ENCODE assay signal across 35 mouse cellular contexts in genomic region chr3:117050909-117051308, GRCm38 (mm10).
"Had no signal": no experiment of that assay in that cellular context is flagged by ENCODE, and none has a peak within 500 bp of the region (broad histone marks: within the 10 kb centered on the region; RNA-seq: fewer than 3 reads in every experiment).

No protein-coding gene starts in this region.

- H3K9me3 ChIP-seq: heart, embryonic 12.5 days; heart, embryonic 13.5 days; heart, embryonic 15.5 days; hindbrain, embryonic 10.5 days; hindbrain, embryonic 12.5 days; hindbrain, embryonic 13.5 days; hindbrain, embryonic 15.5 days; intestine, embryonic 15.5 days; kidney, embryonic 15.5 days had no signal

- ATAC-seq: hindbrain, embryonic 16.5 days; hindbrain, postnatal 0 days; inflammation-experienced regulatory T-cells, adult 6 months; intestine, embryonic 15.5 days; intestine, embryonic 16.5 days; intestine, postnatal 0 days had no signal

- H3K27me3 ChIP-seq: heart, embryonic 12.5 days; heart, embryonic 13.5 days; heart, embryonic 15.5 days; hindbrain, embryonic 12.5 days; hindbrain, embryonic 13.5 days; hindbrain, embryonic 15.5 days; intestine, embryonic 15.5 days; kidney, embryonic 15.5 days had no signal

- H3K9ac ChIP-seq: heart, embryonic 12.5 days; heart, embryonic 13.5 days; heart, embryonic 15.5 days; hindbrain, embryonic 12.5 days; hindbrain, embryonic 13.5 days; hindbrain, embryonic 14.5 days; hindbrain, embryonic 15.5 days; intestine, embryonic 15.5 days; kidney, embryonic 15.5 days had no signal

- H3K4me2 ChIP-seq: heart, embryonic 11.5 days; heart, embryonic 12.5 days; heart, embryonic 13.5 days; heart, embryonic 15.5 days; hindbrain, embryonic 12.5 days; hindbrain, embryonic 13.5 days; hindbrain, embryonic 14.5 days; hindbrain, embryonic 15.5 days; intestine, embryonic 15.5 days; kidney, embryonic 15.5 days had no signal

- H3K36me3 ChIP-seq: heart, embryonic 12.5 days; heart, embryonic 13.5 days; heart, embryonic 15.5 days; hindbrain, embryonic 10.5 days; hindbrain, embryonic 12.5 days; hindbrain, embryonic 13.5 days; hindbrain, embryonic 15.5 days; intestine, embryonic 15.5 days; kidney, embryonic 15.5 days had no signal

- DNase-seq: heart, postnatal 10 days; heart, postnatal 14 days; heart, postnatal 36 days; heart, postnatal 4 days; kidney, adult 11 months; kidney, adult 18-20 months; kidney, adult 2 months; kidney, adult 8-10 months; kidney, adult 9 months; kidney, postnatal 10 days; kidney, postnatal 14 days; kidney, postnatal 25 days; kidney, postnatal 36 days; kidney, postnatal 4 days; layer of hippocampus, adult 9-11 months; layer of hippocampus, postnatal 36 days had no signal

- H3K27ac ChIP-seq: heart, embryonic 13.5 days; heart, embryonic 15.5 days; hindbrain, embryonic 10.5 days; hindbrain, embryonic 12.5 days; hindbrain, embryonic 13.5 days; hindbrain, embryonic 14.5 days; hindbrain, embryonic 15.5 days; hindbrain, postnatal 0 days; intestine, embryonic 15.5 days; kidney, embryonic 15.5 days; kidney, postnatal 0 days; layer of hippocampus, adult 2 months; left cerebral cortex, adult 2 months had no signal

- H3K4me3 ChIP-seq: heart, embryonic 12.5 days; heart, embryonic 13.5 days; heart, embryonic 15.5 days; hindbrain, embryonic 10.5 days; hindbrain, embryonic 12.5 days; hindbrain, embryonic 13.5 days; hindbrain, embryonic 15.5 days; intestine, embryonic 15.5 days; kidney, embryonic 15.5 days; layer of hippocampus, adult 2 months; left cerebral cortex, adult 2 months had no signal

- H3K4me1 ChIP-seq: heart, embryonic 12.5 days; heart, embryonic 13.5 days; heart, embryonic 15.5 days; hindbrain, embryonic 10.5 days; hindbrain, embryonic 12.5 days; hindbrain, embryonic 13.5 days; hindbrain, embryonic 15.5 days; intestine, embryonic 15.5 days; kidney, embryonic 15.5 days had no signal
